Mouse (Mus musculus): ENCODE data around the gene Spats2l.

The Spats2l gene

DNA sequence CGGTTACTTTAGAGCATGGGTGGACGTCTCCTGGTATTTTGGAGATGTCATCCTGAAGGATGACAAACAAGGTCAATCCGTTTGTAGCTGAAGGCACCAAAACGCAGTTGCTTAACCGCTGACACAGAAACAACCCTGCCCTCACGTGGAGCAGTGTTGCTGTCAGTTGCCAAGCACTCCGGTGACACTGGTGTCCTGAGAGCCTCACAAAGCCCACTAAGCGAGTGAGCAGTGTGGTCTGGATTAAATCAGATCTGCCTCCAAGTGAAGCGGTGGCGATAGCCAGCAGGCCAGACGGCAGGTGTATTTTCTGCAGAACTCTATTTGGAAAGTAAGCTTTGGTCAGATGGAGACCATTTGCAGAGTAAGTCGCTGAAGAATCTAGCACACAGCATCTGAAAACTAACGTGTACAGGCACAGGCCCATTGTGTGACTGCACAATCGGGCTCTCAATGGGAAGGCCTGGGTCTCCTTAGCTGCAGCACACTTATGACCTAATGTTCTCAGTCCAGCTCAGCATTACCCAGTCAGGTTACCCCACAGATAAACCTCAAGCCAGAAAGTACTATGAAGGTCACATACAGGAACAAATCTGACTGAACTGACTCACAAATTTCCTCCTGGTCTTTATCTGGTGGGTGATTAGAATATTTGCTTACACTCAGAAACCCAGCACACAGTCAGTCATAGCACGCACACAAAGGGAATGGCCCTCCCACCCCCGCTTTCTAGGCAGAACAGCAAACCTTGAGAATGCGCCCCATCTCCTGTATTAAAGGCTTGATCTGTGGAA lies 51.2 kb downstream of the Spats2l start:
- no peak for DNase-seq (ENCODE audit: low read depth)

DNA sequence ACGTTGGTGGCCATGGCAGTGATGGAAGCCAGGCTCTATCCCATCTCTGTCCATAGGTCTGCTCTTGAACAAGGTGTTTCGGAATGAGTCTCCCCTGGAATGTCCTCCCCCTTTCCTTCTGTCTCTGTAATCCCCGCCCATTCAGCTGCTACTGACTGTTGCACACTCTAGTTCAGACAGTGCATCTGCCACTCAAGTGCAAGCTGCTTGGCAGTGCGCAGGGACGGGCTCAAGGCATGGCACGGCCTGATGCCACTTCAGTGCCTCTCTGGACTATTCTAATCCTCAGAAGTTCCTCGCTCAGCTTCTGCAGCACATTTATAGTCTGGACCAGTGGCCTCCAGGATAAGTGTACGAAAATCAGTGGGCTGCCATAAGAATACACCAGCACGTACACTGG lies 52.3 kb downstream of the Spats2l start:
- no peak for DNase-seq (ENCODE audit: low read depth)

DNA sequence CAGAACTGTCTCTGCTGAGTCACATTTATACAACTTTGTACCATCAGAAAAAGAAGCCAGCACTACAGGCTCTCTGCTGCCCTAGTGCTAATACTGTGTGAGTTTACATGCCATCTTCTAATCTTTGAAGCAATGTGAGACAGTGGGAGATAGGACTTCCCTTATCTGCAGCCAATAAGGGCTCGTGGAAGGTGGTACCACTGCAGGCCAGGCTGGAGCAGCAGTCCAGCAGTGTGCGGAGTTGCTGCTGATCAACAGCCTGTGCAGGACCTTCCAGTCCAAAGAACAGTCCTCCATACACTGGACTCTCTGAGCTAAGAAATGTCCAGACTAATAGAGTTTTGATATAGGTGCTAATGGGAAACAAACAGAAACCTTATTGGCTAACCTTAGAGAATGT lies 59.2 kb downstream of the Spats2l start:
- DNase-seq (ENCODE audit: low read depth) = no peak

GRCm38 (mm10) chr1:57835128-57835527 lies 61.2 kb downstream of the Spats2l start:
- DNase-seq (ENCODE audit: low read depth) = no peak

DNA sequence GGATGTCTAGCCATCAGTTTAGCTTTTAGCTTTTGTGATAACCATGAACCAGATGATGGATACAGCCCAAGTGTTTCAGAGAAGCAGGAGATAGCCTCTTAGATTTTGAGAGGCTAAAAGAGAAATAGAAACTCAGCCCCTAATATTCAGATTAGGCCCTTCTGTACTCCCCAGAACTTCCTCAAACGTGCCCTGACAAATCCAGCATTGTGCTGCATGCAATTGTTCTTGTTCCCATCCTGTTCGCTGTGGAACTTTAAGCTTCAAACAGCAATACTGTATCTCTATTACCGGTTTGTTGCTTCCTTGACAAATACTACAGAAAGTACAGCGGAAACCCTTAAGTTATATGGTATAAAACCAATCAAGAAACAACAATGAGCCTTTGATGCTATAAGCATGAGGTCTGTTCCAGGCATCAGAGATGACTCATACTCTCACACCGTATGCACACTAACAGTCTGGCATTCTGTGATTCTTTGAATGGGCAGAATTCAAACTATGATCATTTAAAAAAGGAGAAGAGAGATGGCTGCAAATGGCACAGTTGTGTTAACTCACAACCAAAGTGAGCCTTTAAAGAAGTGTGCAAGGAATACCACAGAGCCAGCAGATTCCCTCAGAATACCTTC lies 62.8 kb downstream of the Spats2l start:
- DNase-seq (ENCODE audit: low read depth) = no peak

DNA sequence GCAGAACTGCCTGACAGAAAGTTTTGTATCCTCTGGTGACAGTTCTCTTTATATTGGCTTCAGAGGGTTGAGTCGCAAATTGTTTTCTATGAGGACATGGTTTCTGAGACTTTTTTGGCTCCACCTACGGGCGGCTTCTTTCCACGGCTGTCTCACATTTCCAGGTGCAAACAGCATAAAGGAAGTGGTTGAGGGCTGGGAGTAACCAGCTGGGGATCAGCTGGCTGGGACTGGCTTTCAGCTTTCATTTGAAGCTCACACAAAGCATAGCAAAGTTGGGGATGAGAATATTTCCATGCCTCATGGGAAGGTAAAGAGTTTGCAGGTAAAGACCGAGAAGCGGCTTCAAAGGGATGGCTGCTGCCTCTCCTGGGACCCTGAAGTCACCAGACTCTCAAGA lies 65.9 kb downstream of the Spats2l start:
- no peak for DNase-seq (ENCODE audit: low read depth)

DNA sequence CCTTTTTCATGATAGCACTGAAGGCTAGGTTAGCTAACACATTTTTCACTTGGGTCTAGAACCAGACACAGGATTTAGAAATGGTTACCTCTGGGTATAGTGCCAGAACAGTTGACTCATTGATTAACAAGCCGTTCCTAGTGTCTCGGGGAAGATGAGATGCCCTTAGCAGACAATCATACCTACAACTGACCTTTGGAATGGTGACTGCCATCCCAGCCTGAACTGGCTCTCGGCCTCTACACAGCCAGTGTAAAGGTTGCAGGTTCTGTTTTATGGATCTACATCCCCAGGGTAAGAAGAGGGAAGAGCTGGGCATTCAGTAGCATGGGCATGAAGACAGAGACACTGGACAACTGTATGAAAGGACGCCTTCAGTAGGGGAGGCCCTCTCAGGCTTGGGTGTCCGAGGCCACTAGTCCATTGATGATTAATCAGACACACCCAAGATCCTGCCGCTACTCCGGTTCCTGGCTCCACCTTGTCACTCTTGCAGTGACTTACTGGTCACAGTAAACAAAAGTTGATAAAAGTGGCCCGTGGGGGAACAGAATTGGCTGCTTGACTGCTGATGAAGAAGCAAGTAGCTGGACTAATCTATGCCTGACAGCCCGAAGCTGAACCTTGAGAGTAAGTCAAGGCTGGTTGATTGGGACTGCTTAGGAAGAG lies 71.2 kb downstream of the Spats2l start:
- DNase-seq (ENCODE audit: low read depth) = no peak

- DNase-seq (ENCODE audit: low read depth) = no peak
Measured at GRCm38 (mm10) chr1:57846856-57847698, 73.1 kb downstream of the Spats2l start.

DNA sequence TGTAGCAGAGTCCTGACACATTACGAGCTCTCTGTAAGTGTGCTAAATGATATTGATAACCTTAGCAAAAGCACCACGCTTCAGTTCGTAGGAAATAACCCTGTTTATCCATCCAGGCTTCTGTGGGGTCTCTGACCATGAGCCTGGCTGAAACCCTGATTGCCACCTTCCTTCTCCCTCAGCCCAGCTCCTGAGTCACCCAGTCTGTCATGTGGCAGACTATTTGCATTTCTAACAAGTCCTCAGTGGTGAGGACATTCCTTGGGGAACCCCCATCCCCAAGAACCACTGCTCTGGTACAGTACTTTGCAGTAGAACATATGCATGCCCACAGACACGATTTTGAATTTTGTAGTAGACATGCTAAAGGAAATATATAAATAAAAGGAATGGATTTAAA lies 75.1 kb downstream of the Spats2l start:
- no peak for DNase-seq (ENCODE audit: low read depth)

- DNase-seq (ENCODE audit: low read depth) = peak; percentile 63
Measured at GRCm38 (mm10) chr1:57849916-57850315, 76.0 kb downstream of the Spats2l start.

DNA sequence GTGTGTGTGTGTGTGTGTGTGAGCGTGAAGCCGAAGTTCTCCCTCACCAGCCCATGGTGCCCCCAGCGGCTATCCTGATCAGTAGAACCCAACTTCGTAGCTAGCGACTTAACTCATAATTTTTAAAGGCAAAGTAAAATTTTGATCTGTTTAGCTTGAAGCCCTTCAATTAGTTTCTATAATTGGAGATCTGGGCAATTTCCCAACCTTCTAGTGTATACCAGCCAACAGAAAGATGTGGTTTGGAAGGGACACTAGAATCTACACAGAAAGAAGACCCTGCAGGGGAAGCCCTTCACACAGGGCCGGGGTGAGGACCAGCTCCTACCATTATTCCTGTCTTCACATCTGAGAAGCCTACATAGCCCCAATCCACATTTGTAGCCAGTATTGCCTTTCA lies 77.9 kb downstream of the Spats2l start:
- peak; percentile 27 for DNase-seq (ENCODE audit: low read depth)

GRCm38 (mm10) chr1:57852562-57853271 lies 78.8 kb downstream of the Spats2l start:
- DNase-seq (ENCODE audit: low read depth) = peak; percentile 17

DNA sequence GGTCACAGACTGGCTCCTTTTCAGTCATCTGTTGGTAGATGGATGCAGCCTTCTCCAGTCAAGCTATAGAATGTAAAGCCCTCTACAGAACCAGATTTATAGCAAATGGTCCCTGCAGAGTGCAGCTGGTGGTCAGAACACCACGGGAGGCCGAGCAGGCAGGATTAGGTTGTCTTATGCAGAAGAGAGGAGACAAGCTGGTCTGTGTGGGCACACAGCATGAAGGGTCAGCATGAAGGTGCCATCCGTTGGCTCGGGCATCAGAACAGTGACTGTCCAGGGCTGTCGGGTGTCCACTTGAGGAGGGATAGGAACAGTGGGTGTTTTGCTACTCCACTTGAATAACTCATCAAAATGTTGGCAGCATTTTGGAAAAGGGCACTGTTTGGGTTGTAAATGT lies 83.8 kb downstream of the Spats2l start:
- no peak for DNase-seq (ENCODE audit: low read depth)

DNA sequence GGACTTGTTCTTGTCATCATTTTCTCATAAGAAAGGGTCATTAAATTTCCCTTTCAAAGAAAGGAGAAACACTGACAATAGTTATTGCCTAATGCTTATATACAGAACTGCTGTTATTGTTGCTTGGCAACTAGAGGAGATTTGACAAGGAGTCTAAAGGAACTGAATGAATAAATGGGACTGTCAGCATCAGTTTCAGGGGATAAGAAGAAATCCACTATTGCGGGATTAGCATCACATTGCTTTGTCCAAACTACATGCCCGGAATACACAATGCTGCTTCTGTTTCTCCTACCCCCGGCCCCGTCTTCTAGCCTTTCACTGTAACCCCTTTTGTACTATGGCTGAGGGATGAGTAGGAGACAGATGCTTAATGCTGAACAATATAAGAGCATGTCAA lies 88.1 kb downstream of the Spats2l start:
- no peak for DNase-seq (ENCODE audit: low read depth)

- DNase-seq (ENCODE audit: low read depth) = no peak
Measured at GRCm38 (mm10) chr1:57868651-57869050, 94.7 kb downstream of the Spats2l start.

GRCm38 (mm10) chr1:57872006-57872405 lies 98.0 kb downstream of the Spats2l start:
- DNase-seq (ENCODE audit: low read depth) = peak; percentile 15

DNA sequence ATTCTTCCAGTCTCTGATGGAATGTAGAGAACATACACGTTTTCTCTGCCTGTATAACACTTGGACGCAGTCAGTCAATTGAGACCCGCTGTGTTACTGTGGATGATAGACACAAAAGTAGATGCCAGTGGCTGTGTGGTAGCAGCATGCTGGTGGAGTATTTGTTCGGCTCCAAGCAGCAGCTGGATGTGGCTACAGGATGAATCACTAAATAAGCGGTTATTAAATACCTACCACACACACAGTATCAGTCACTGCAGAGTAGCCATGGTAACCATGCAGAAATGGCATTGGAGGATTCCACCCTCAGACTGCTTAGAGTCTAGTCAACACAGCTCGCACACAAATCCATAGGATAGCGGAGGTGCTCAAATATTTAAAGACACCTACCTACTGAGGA lies 100.0 kb downstream of the Spats2l start:
- peak; percentile 12 for DNase-seq (ENCODE audit: low read depth)

DNA sequence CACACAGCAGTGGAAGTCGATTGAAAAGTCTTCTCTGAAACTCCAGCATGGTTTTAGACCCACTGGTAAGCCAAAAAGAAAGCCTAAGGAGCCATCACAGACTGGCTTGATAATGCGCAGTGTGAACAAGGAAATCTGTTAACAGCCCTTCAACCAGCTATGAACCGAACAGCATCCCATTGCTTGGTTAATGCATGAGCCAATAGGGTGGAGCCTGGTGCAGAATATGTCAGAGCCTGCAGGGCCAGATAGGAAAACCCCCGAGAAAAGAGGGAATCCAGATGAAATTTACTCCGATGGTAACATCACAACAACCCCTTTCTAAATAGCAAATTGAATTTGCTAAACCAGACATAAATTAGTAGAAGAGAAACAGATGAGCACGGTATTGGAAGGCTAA lies 101.1 kb downstream of the Spats2l start:
- DNase-seq (ENCODE audit: low read depth) = no peak

- no peak for DNase-seq (ENCODE audit: low read depth)
Measured at GRCm38 (mm10) chr1:57875512-57875911, 101.5 kb downstream of the Spats2l start.

DNA sequence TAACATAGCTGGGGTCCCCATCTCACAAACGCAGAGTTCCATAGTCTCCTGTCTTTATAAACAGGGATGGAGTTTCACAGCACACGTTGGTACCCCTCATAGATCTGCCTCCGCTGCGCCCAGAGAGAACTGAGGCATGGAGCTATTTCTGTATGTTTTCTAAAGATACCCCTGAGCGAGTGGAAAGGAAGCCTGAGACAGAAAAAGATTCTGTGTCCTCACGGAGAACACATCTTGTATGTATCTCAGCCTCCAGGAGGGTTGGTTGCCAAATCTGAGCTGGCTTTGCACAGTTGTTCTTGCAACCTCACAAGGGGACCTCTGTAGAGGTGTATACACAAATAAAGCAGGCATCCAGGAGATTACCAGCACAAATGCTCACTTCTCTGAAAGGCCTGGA lies 105.0 kb downstream of the Spats2l start:
- DNase-seq (ENCODE audit: low read depth) = no peak

DNA sequence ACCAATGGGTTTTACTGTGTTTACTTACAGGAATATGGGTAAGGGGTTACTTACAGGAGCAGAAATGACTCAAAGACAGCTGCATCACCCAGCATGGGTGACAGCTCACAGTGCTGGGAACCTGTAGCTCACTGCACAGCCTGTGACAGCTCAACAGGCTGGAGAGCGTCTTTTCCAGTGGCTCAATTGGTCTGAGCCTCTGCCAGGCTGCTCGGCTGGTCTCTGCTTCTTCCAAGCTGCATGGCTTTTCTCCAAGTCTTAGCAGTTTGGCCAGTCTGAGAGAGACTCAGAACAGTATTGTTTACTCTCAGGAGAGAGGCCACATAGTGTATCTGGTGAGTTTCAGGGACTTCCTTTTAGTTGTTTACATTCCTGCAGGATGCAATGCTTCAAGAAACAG lies 110.9 kb downstream of the Spats2l start:
- DNase-seq (ENCODE audit: low read depth) = peak; percentile 19

DNA sequence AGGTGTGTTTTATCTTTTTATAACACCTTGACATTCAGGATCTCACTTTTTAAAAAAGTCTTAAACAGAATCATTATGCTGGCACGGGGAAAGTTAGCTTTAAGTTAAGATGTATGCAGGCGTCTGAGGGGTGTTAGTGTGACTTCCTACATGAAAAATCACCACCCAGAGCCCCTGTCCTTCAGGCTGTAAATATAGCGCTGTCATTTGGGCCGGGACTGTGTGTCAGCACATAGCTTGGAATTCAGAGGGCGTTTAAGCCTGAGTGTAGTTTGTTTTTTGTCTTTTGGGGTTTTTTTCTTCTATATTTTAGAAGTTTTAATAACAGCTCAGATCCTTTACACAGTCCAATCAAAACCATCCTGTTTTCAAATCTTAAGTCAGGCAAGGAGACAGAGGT lies 115.8 kb downstream of the Spats2l start:
- DNase-seq (ENCODE audit: low read depth) = no peak

Measured in NIH3T3 (cell line).